In the genomic region with DNA sequence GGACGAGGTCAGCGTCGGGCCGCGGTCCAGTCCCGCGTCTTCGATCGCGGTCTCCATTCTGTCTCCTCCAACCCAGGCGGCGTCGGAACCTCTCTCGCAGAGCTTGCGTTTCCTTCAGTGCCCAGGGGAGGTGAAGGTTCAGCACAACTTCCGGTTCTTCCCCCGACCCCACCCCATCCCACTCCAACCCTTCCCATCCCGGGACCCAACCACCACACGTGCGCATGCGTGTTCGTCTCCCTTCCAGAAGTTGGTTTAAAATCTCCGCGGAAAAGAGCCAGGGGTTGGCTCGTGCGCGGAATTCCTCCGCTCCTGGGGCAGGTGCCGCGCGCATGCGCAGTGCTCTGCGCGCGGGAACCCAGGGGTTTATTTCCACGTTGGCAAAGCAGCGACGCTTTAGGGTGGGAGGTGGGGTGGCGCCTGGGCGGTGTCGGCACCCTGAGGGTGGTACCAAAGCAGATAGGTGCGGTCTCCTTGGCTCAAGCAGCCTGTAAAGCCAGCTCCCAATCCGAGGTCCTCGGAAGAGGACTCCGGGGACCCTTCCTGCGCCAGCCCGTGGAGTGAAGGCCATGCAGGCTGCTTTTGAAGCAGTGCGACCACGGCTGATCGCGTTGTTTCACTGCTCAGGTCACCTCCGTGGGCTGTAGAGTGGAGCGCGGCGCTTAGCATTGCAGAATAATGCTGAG, we compare ENCODE assay signal across 8 mouse cellular contexts. TPM values are rescaled to one million over a fixed set of nuclear protein-coding genes. Genes with fewer than 3 reads are reported as not detected.
A peak's percentile ranks its signal among the peaks of the same experiment; 100 is the strongest.
DNase-seq lines count a peak whose midpoint lies in the region; ATAC-seq lines count a peak whose summit lies in the region.

2310057M21Rik (minus strand) TSS at position 145 of the 686 bp plus-strand sequence.

- no peaks in the 10 kb centered on the region for H3K27me3 ChIP-seq in hindbrain, embryonic 11.5 days (ENCODE audit: control insufficient read depth, insufficient read depth, low read length)

- H3K9ac ChIP-seq in hindbrain, embryonic 11.5 days (ENCODE audit: low read depth, low read length) = peak within 1 kb of the TSS; percentile 92

- H3K4me3 ChIP-seq in hindbrain, embryonic 11.5 days (ENCODE audit: low read depth, low read length) = peak within 1 kb of the TSS; percentile 89

- H3K4me2 ChIP-seq in hindbrain, embryonic 11.5 days (replicated peaks; ENCODE audit: low read depth, low read length) = peak within 1 kb of the TSS; percentile 82

- DNase-seq in NIH3T3 (ENCODE audit: low read depth) = peak; percentile 98
- DNase-seq in cerebellum, adult 9-11 months = peak; percentile 98
- peak; percentile 92 to 97 for DNase-seq in frontal cortex, adult 2 months (ENCODE audit: extremely low spot score in 1 of 2, low spot score in 1 of 2)
- peak; percentile 98 for DNase-seq in hindbrain, embryonic 11.5 days (ENCODE audit: low spot score)
- peak; percentile 91 to 94 for DNase-seq in layer of hippocampus, postnatal 10 days (ENCODE audit: low spot score in 2 of 2)
- peak; percentile 97 for DNase-seq in lung, postnatal 10 days
- peak; percentile 98 for DNase-seq in retina, embryonic 14.5 days (ENCODE audit: low spot score)
- DNase-seq in thymus, postnatal 4 days = peak; percentile 89

- ATAC-seq in hindbrain, embryonic 11.5 days (ENCODE audit: low FRiP score) = peak; percentile 98

- no peaks in the 10 kb centered on the region for H3K4me1 ChIP-seq in hindbrain, embryonic 11.5 days (replicated peaks; ENCODE audit: control insufficient read depth, insufficient read depth, low read length)

- peak within 1 kb of the TSS; percentile 70 for H3K27ac ChIP-seq in hindbrain, embryonic 11.5 days (ENCODE audit: low read depth, low read length)

- no peaks in the 10 kb centered on the region for H3K36me3 ChIP-seq in hindbrain, embryonic 11.5 days (ENCODE audit: control insufficient read depth, insufficient read depth, low read length)

- 0% methylated on average over 55 of the region's 55 CpGs for WGBS in hindbrain, embryonic 11.5 days

- H3K9me3 ChIP-seq in hindbrain, embryonic 11.5 days (ENCODE audit: control insufficient read depth, low read length) = no peaks in the 10 kb centered on the region

RNA-seq across cellular contexts. Expression of gene 2310057M21Rik, which starts in this region (rescaled TPM):
- polyA plus RNA-seq in frontal cortex, adult 2 months (2012; rRNA removed) = 15.3 and 17.2 TPM in 2 replicates
- 22.5 and 23.7 TPM in 2 replicates for polyA plus RNA-seq in hindbrain, embryonic 11.5 days (2014; fragmentation: Nextera tagmentation; extraction: Ambion mirVana)
- total RNA-seq in layer of hippocampus, postnatal 10 days (2021) = 10 to 100 TPM; 31.2 to 33.1 TPM

Comparison
In these comparisons a context has a peak if more than half of its experiments do, and no peak if none do; other contexts are left out.
1. Peak in every context shown above with its lines: DNase-seq, ATAC-seq, H3K4me3 ChIP-seq and H3K27ac ChIP-seq.